Comparison of ENCODE assay signal across 8 mouse cellular contexts in genomic region chrX:135569467-135569866, GRCm38 (mm10). TPM values are rescaled to one million over a fixed set of nuclear protein-coding genes. Genes with fewer than 3 reads are reported as not detected.
A peak's percentile ranks its signal among the peaks of the same experiment; 100 is the strongest.
DNase-seq lines count a peak whose midpoint lies in the region; ATAC-seq lines count a peak whose summit lies in the region.
"Not testable (repeated sequence)": the region's sequence is repeated elsewhere in the genome, so short reads cannot be mapped to it uniquely, and the experiment has no call there.

No protein-coding gene starts in this region.

- WGBS in hindbrain, embryonic 16.5 days: 30% methylated on average over 1 of the region's 2 CpGs

- not testable (repeated sequence) for H3K27me3 ChIP-seq in hindbrain, embryonic 16.5 days (replicated peaks; ENCODE audit: control insufficient read depth, insufficient read depth, low read length)

- not testable (repeated sequence) for H3K9ac ChIP-seq in hindbrain, embryonic 16.5 days (ENCODE audit: low read depth, low read length)

- H3K36me3 ChIP-seq in hindbrain, embryonic 16.5 days (ENCODE audit: control insufficient read depth, insufficient read depth, low read length): not testable (repeated sequence)

- not testable (repeated sequence) for H3K4me3 ChIP-seq in hindbrain, embryonic 16.5 days (ENCODE audit: low read length)

- ATAC-seq in hindbrain, embryonic 16.5 days: peak; percentile 89

- H3K4me2 ChIP-seq in hindbrain, embryonic 16.5 days (ENCODE audit: low read length): not testable (repeated sequence)

- H3K4me1 ChIP-seq in hindbrain, embryonic 16.5 days (ENCODE audit: control insufficient read depth, insufficient read depth, low read depth, low read length): not testable (repeated sequence)

- not testable (repeated sequence) for H3K27ac ChIP-seq in hindbrain, embryonic 16.5 days (ENCODE audit: low read depth, low read length)

- DNase-seq in ZHBTc4 (ENCODE audit: low read depth, low spot score): peak; percentile 46
- DNase-seq in cerebellum, postnatal 36 days: peak; percentile 59 to 64
- peak; percentile 32 to 44 for DNase-seq in frontal cortex, postnatal 14 days (ENCODE audit: low spot score in 2 of 2)
- DNase-seq in layer of hippocampus, adult 9-11 months: peak; percentile 52
- DNase-seq in lung, postnatal 14 days: peak; percentile 73
- DNase-seq in retina, embryonic 14.5 days (ENCODE audit: low spot score): peak; percentile 77
- DNase-seq in urinary bladder, postnatal 25 days (ENCODE audit: low spot score): peak; percentile 21

- H3K9me3 ChIP-seq in hindbrain, embryonic 16.5 days (ENCODE audit: control insufficient read depth, low read length): not testable (repeated sequence)

RNA-seq across cellular contexts. Expression of gene Nxf7, which starts 29.1 kb away (rescaled TPM):
- 0.19 TPM in 1 of 2 replicates, not detected in the other for polyA plus RNA-seq in hindbrain, embryonic 16.5 days (2015; fragmentation: Nextera tagmentation; extraction: Ambion mirVana)

RNA-seq across cellular contexts. Expression of gene Prame, which starts 58.0 kb away (rescaled TPM):
- not detected in 2 replicates for polyA plus RNA-seq in hindbrain, embryonic 16.5 days (2015; fragmentation: Nextera tagmentation; extraction: Ambion mirVana)

Comparison
In these comparisons a context has a peak if more than half of its experiments do, and no peak if none do; other contexts are left out.
1. DNase-seq: peak in every context shown above with its lines; median percentile 77 in retina, embryonic 14.5 days; 73 in lung, postnatal 14 days; 62 in cerebellum, postnatal 36 days; 52 in layer of hippocampus, adult 9-11 months; 46 in ZHBTc4; 38 in frontal cortex, postnatal 14 days; 21 in urinary bladder, postnatal 25 days.